Mouse (Mus musculus) adipocyte (in vitro differentiated cells): ENCODE measurements around the gene Btbd6.
A peak's percentile ranks its signal among the peaks of the same experiment; 100 is the strongest.

Experiments
- DNase-seq: peaks from one replicate; pipeline ENCODE4 v3.0.0-alpha.2; 2016; ENCODE audit warnings: low spot score

Btbd6 gene

DNA sequence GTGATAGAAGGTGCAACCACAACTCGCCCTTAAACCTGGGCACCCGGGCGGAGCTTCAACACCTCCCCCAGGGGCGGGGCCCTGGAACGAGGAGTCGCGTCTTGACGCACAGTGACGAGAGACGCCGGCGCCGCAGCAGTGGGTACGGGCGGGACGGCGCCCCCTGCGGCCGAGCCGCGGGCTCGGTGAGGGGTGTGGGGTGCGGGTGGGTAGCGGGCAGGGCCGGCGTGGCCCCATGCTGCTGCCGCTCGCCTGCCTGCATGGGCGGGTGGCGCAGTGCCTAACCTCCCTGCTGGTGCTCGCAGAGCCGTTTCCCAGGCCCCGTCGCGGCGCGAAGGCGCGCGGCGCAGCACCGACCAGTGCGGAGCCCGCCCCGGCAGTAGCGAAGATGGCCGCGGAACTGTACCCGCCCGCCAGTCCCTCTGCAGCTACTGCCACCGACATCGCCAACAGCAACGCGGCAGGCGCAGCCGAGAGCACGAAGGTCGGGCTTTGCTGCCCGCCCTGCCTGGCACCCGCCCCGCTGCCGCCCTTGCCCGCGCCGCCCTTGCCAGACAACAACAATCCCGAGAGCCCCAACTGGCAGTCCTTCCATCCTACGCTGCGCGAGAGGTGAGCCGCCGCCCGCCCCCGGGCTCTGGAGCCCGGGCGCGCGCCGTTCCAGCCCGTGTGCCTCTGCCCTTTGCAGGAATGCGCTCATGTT is at the start of gene Btbd6:
Gene Btbd6, plus strand, starts transcription at position 112 of the 703 bp plus-strand sequence.
- no peak for DNase-seq

DNA sequence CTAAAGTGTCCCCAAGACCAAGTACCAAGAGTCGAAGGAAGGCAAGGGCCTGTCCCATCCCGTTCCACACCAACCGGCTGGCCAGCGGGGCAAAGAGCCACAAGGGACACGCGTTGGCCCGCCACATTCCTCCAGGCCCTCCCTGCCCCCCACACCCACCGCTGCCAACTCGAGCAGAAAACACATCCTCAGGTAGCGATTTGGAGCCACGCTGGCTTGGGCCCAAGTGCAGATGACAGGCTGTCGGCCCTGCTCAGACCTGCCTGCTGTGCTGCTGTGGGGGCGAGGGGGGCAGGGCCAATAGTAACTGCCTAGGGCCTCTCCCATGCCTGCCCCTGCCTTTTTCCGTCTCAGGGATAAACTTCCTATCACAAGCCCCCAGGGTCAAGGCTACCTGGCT is 49.0 kb upstream of the Btbd6 start:
- no peak for DNase-seq

DNA sequence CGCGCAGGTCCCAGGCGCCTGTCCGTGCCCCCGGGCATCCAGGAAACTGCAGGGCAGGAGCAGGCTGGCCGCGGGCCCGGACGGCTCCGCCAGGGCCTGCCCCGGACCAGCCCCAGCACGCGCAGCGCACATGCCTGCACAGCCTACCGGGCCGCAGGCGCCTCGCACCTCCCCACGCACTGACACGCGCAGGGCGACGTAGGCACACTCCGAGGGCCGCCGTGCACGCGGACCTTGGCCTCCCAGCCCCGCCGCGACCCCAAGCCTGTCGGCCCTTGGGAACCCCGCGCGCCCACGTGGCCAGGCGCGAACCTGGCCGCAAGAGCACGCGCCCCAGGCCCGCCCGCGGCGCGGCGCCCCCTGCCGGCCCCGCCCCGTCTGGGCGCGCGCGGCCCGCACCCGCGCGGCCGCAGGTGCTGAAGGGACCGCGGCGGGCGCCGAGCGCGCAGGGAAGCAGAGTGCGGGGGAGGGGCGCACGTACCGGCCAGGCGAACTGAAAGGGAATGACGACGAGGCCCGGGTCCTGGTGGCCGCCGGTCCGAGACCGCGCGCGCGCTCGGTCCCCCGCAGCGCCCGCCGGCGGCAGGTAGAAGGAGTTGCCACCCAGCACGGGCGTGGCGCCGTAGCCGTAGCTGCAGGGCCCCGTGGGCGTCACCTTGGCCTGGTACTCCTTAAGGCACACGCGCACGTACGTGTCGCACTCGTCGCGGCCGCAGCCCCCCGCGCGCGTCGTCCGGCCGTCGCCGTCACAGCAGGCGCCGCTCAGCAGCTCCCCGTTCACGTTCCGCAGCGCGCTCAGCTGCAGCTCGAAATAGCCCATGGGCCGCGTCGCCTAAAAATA is 47.7 kb upstream of the Btbd6 start:
- DNase-seq, result no peak

DNA sequence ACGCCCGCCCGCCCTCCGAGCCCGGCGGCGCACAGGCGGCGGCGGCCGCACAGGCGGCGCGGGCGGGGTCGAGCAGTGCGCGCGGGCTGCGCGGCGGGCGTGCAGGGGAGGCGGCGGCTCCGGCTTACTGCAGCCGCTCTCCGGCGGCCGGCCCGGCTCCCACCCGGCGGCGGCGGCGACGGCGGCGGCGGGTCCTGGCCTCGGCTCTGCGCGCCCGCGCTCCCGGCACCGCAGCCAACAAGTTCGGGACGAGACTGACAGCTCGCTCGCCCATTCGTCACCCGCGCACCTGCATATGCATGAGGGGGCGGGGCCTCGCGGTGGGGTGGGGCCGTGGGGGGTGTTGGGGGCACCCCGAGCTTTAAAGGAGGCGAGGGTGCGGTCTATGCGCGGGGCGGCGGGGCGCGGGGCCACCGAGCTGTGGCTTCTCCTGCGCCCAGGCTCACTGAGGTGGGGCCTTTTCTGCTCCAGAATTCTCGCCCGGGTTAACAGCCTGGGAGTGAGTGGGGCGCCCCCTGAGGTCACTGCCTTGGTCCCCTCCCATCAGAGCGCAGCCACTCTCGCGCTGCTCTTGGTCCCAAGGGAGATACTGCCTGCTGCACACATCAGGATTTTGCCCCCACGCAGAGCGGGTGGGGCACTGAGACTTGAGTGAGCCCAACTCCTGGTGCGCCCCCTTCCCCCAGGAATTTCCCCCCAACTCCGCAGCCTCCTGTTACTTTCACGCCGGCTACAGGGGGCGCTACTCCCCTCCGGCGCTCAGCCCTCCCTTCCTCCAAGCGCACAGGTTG is 46.5 kb upstream of the Btbd6 start, which contains the start of gene Jag2:
Gene Jag2, minus strand, starts transcription at position 215 of the 791 bp plus-strand sequence.
- DNase-seq, result no peak

DNA sequence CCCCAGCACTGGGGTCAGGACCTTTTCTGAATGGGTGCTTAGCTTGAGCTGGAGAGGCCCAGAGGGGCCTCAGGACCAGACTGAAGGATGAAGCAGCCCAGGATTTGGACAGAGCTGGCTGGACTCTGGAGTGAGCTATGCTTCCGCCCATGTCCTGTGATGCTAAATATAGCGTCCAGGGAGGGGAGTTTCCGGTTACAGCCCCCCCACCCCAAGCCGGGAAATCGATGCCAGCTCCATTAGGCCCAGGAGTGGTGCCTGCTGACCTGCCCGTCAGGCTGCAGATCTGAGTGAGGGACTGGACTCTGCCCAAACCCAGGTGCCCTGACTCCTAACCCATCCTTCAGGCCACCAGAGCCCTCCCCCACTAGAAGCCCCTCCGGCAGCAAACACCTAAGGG is 43.6 kb upstream of the Btbd6 start:
- no peak for DNase-seq

DNA sequence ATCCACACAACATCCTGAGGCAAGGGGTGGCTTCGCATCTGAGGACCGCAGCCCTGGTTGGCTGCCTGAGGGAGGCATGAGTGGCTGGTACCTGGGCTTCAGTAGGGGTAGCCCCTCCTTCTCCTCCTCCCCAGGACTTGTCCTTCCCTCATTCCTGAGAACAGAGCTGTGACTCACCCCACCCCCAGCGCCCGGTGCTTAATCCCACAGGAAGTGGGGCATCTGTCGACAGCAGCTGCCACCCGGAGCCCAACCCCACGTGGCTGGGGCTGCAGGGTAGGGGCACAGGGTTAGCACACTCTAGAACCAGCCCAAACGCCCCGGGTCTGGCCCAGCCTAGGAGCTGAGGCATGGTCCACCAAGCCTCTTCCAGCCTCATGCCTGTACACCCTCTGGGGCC is 38.4 kb upstream of the Btbd6 start:
- DNase-seq, result no peak

- DNase-seq, result no peak
Observed at GRCm38 (mm10) chr12:112938366-112938765, 37.9 kb upstream of the Btbd6 start.

- DNase-seq, result no peak
Observed at GRCm38 (mm10) chr12:112938873-112939565, 37.3 kb upstream of the Btbd6 start.

GRCm38 (mm10) chr12:112940238-112940637 is 36.0 kb upstream of the Btbd6 start:
- no peak for DNase-seq

- DNase-seq, result no peak
Observed at GRCm38 (mm10) chr12:112940710-112941109, 35.6 kb upstream of the Btbd6 start.

DNA sequence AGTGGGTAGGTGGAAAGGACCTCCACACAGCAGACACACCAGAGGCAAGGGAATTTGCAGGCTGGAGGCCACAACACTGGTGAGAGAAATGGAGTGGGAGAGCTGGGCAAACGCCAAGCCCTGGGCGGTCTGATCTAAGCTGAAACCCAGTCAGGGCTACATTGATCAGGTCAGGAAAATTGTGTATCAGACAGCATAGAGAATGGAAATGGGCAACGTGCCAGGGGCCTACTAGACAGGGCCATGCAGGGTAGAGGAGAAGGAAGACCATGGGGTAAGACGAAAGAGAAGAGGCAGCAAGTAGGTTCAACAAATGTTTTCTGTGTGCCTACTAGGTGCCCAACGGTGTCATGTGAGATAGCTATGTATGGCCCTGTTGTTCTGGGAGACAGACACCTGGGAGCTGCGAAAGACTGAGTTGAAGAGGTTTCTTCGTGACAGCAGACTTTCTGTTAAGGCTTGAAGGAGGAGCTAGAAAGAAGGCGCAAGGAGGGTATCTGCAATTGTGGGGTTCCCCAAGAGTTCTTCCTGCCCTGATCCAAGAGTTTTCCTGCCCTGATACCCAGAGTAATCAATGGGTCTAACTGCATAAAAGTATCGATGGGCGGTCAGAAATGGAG is 35.0 kb upstream of the Btbd6 start:
- peak; percentile 34 for DNase-seq

- peak; percentile 80 for DNase-seq
Observed at GRCm38 (mm10) chr12:112941776-112942713, 34.2 kb upstream of the Btbd6 start, which contains the start of gene Nudt14. Nudt14 (minus strand) TSS chr12:112942124.

DNA sequence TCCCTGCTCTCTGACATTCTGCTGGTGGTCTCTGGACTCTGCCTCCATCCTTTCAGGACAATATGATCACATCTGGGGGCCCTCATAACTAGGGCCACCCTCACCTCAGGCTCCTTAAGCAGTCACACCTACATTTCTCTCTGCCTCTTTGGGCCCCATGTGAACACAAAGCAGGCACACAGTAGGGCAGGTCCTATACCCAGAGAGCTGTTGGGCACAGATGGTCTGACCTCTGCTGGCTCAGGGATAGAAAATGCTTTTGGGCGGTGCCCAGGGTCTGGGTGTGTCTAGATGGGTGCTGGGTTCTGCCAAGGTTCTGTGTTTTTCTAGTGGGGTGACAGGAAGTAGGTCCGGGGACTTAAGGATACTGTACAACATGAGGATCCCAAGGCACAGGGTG is 32.6 kb upstream of the Btbd6 start:
- DNase-seq, result no peak

- DNase-seq, result no peak
Observed at GRCm38 (mm10) chr12:112947307-112947706, 29.0 kb upstream of the Btbd6 start.

- DNase-seq, result peak; percentile 48
Observed at GRCm38 (mm10) chr12:112950040-112950760, 26.1 kb upstream of the Btbd6 start.

- DNase-seq, result no peak
Observed at GRCm38 (mm10) chr12:112950761-112951129, 25.5 kb upstream of the Btbd6 start.

DNA sequence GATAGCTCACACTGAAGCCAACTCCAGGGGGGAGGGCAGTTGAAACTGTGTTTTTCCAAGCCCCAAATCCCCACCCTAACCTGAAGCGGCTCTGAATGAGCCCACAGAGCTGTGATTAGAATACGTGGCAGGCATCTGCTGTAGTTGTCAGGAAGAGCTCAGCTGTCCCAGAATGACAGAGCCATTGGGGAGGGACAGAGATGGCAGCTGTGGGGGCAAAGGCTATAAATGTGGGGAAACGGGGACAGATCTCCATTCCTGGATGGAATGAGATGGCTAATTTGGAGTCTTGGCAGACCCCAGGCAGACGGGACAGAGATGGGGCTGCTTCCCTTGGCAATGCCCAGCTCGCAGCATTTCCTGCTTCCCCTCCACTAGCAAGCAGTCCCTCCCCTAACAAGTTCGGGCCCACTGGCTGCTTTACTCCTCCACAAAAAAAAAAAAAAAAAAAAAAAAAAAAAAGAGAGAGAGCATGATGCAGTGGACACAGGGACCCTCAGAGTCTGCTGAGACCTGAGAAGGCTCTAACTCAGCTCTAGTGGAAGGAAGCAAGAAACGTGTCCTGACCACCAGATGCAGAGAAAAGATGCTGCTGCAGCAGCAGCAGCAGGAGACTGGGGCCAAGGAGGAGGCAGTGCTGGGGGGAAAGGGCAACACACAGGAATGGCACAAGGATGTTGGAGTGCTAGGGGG is 25.0 kb upstream of the Btbd6 start:
- no peak for DNase-seq

DNA sequence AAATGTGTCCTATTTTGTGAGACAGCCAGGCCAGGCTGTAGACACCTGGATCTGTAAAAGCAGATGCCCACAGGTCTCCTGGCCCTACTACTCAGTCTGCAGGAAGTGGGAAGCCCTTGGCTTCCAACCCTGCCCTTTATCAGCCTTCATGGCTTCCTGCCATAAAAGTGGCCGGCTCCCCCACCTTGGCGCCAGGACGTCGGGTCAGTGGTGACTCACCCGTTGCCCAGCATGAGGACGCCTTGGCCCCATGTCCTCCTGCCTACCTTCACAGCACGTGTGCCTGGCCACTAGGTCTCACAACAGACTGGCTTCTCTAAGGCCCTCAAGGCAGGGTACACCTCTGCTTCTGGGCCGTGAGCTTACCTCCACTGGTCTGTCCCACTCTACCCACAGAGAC is 23.8 kb upstream of the Btbd6 start:
- DNase-seq, result no peak
